Mouse (Mus musculus): Measurements from ENCODE around the gene Lypd6b. TPM values are rescaled to one million over a fixed set of nuclear protein-coding genes. Genes with fewer than 3 reads are reported as not detected.

Gene Lypd6b
- polyA plus RNA-seq, 1 experiment from 2014 or later, result 7.9 TPM

DNA sequence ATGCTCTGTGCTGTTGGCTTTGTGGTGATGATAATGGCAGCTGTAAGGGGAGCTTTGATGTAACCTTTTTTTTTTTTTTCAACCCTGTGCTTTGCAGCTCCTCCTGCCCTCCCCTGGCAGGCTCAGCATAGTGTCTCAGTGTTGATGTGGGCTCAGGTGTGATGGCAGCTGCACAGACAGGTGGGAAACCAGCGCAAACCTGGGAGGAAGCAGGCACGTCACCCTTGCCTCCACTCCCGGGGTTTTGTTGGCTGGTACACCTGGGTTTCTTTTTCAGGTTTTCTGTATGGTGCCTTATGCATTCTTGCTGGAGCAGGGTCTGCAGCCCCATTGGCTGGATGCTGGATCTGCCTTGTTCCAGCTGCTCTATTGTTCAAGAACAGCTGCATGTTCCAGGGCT, 29.7 kb downstream of the Lypd6b start:
- Histone ChIP-seq H3K4me1 (ENCODE audit: control insufficient read depth, insufficient read depth, low read length) (peaks cover under 1% of the 10 kb centered on the region), H3K9ac (ENCODE audit: low read depth, low read length) (no peak overlapping the region), H3K27me3 (replicated peaks; ENCODE audit: control insufficient read depth, insufficient read depth, low read length) (no peaks in the 10 kb centered on the region), H3K27ac (replicated peaks; ENCODE audit: low read depth, low read length) (no peak overlapping the region), H3K9me3 (ENCODE audit: control insufficient read depth, low read length) (no peaks in the 10 kb centered on the region), H3K4me3 (ENCODE audit: low read depth, low read length) (no peak overlapping the region), H3K36me3 (ENCODE audit: control insufficient read depth, insufficient read depth, low read length) (no peaks in the 10 kb centered on the region), H3K4me2 (ENCODE audit: low read depth, low read length) (no peak overlapping the region)
- no peak for DNase-seq (ENCODE audit: low spot score)
- WGBS, result 81% methylated on average over 3 of the region's 3 CpGs
- ATAC-seq (ENCODE audit: low read depth), result no peak; the same call in 1 of the 2 replicates

GRCm38 (mm10) chr2:49818126-49818525, 30.6 kb downstream of the Lypd6b start:
- Histone ChIP-seq H3K4me1 (ENCODE audit: control insufficient read depth, insufficient read depth, low read length) (no peaks in the 10 kb centered on the region), H3K4me2 (ENCODE audit: low read depth, low read length) (no peak overlapping the region), H3K9me3 (ENCODE audit: control insufficient read depth, low read length) (no peaks in the 10 kb centered on the region), H3K9ac (ENCODE audit: low read depth, low read length) (no peak overlapping the region), H3K36me3 (ENCODE audit: control insufficient read depth, insufficient read depth, low read length) (no peaks in the 10 kb centered on the region), H3K4me3 (ENCODE audit: low read depth, low read length) (no peak overlapping the region), H3K27ac (replicated peaks; ENCODE audit: low read depth, low read length) (no peak overlapping the region), H3K27me3 (replicated peaks; ENCODE audit: control insufficient read depth, insufficient read depth, low read length) (no peaks in the 10 kb centered on the region)
- WGBS, result 57% methylated on average over 5 of the region's 5 CpGs
- DNase-seq (ENCODE audit: low spot score), result no peak
- no peak for ATAC-seq (ENCODE audit: low read depth)

GRCm38 (mm10) chr2:49822312-49822711, 34.8 kb downstream of the Lypd6b start:
- Histone ChIP-seq H3K36me3 (ENCODE audit: control insufficient read depth, insufficient read depth, low read length) (no peaks in the 10 kb centered on the region), H3K9ac (ENCODE audit: low read depth, low read length) (no peak overlapping the region), H3K27ac (replicated peaks; ENCODE audit: low read depth, low read length) (no peak overlapping the region), H3K4me1 (ENCODE audit: control insufficient read depth, insufficient read depth, low read length) (no peaks in the 10 kb centered on the region), H3K9me3 (ENCODE audit: control insufficient read depth, low read length) (no peaks in the 10 kb centered on the region), H3K4me3 (ENCODE audit: low read depth, low read length) (no peak overlapping the region), H3K27me3 (replicated peaks; ENCODE audit: control insufficient read depth, insufficient read depth, low read length) (no peaks in the 10 kb centered on the region), H3K4me2 (ENCODE audit: low read depth, low read length) (no peak overlapping the region)
- WGBS, result 76% methylated on average over 1 of the region's 1 CpGs
- no peak for DNase-seq (ENCODE audit: low spot score)
- ATAC-seq (ENCODE audit: low read depth), result no peak

DNA sequence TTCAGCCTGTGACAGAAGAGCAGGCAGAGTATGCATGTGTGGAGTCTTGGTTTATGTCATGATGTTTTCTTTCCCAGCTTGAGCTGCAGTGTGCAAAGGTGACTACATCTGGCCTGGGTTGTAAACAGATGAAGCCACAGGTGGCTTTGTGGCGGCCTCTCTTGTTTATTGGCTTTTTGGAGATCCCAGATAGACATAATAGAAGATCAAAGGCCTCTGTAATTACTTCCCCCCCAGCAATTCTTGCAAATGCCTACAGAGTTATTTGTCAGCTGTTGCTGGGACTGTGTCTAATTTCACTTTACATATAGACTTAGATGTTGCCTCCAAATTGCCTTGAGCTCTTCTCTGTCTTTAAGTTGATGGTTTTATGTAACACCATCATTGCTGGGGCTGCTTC, 38.1 kb downstream of the Lypd6b start:
- Histone ChIP-seq H3K4me2 (ENCODE audit: low read depth, low read length) (no peak overlapping the region), H3K9me3 (ENCODE audit: control insufficient read depth, low read length) (no peaks in the 10 kb centered on the region), H3K9ac (ENCODE audit: low read depth, low read length) (no peak overlapping the region), H3K27ac (replicated peaks; ENCODE audit: low read depth, low read length) (no peak overlapping the region), H3K36me3 (ENCODE audit: control insufficient read depth, insufficient read depth, low read length) (no peaks in the 10 kb centered on the region), H3K4me1 (ENCODE audit: control insufficient read depth, insufficient read depth, low read length) (no peaks in the 10 kb centered on the region), H3K4me3 (ENCODE audit: low read depth, low read length) (no peak overlapping the region), H3K27me3 (replicated peaks; ENCODE audit: control insufficient read depth, insufficient read depth, low read length) (no peaks in the 10 kb centered on the region)
- no peak for ATAC-seq (ENCODE audit: low read depth)
- peak; percentile 65 for DNase-seq (ENCODE audit: low spot score)
- WGBS, result 25% methylated on average over 1 of the region's 1 CpGs

- Histone ChIP-seq H3K9ac (ENCODE audit: low read depth, low read length) (no peak overlapping the region), H3K9me3 (ENCODE audit: control insufficient read depth, low read length) (no peaks in the 10 kb centered on the region), H3K4me2 (ENCODE audit: low read depth, low read length) (no peak overlapping the region), H3K4me3 (ENCODE audit: low read depth, low read length) (no peak overlapping the region), H3K4me1 (ENCODE audit: control insufficient read depth, insufficient read depth, low read length) (no peaks in the 10 kb centered on the region), H3K27ac (replicated peaks; ENCODE audit: low read depth, low read length) (no peak overlapping the region), H3K36me3 (ENCODE audit: control insufficient read depth, insufficient read depth, low read length) (no peaks in the 10 kb centered on the region), H3K27me3 (replicated peaks; ENCODE audit: control insufficient read depth, insufficient read depth, low read length) (no peaks in the 10 kb centered on the region)
- DNase-seq (ENCODE audit: low spot score) (no peak), ATAC-seq (ENCODE audit: low read depth) (no peak)
- WGBS, result 44% methylated on average over 4 of the region's 4 CpGs
Observed at GRCm38 (mm10) chr2:49827756-49828155, 40.3 kb downstream of the Lypd6b start.

DNA sequence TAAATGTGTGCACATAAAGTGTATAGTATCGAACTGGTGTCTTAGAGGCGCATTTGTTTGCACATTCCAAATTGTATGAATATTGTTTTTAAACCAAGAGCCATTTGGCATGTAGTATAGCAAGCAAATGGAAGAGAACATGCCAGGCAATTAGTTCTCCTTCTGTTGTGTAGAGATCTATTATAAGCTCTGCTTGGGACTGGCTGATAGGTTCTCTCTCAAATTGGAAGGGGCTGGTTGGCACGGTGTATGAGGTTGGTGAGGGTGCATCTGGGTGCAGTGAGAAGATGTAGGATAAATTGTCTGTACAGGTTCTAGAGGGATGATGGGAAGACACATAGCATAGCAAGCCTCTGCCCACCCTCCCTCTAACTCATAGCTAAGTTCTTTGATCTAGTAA, 42.9 kb downstream of the Lypd6b start:
- Histone ChIP-seq H3K4me3 (ENCODE audit: low read depth, low read length) (no peak overlapping the region), H3K27me3 (replicated peaks; ENCODE audit: control insufficient read depth, insufficient read depth, low read length) (no peaks in the 10 kb centered on the region), H3K4me1 (ENCODE audit: control insufficient read depth, insufficient read depth, low read length) (no peaks in the 10 kb centered on the region), H3K4me2 (ENCODE audit: low read depth, low read length) (no peak overlapping the region), H3K36me3 (ENCODE audit: control insufficient read depth, insufficient read depth, low read length) (no peaks in the 10 kb centered on the region), H3K27ac (replicated peaks; ENCODE audit: low read depth, low read length) (no peak overlapping the region), H3K9me3 (ENCODE audit: control insufficient read depth, low read length) (no peaks in the 10 kb centered on the region), H3K9ac (ENCODE audit: low read depth, low read length) (no peak overlapping the region)
- DNase-seq (ENCODE audit: low spot score), result no peak
- 92% methylated on average over 3 of the region's 3 CpGs for WGBS
- ATAC-seq (ENCODE audit: low read depth), result no peak

- Histone ChIP-seq H3K36me3 (ENCODE audit: control insufficient read depth, insufficient read depth, low read length) (no peaks in the 10 kb centered on the region), H3K4me1 (ENCODE audit: control insufficient read depth, insufficient read depth, low read length) (no peaks in the 10 kb centered on the region), H3K27ac (replicated peaks; ENCODE audit: low read depth, low read length) (no peak overlapping the region), H3K27me3 (replicated peaks; ENCODE audit: control insufficient read depth, insufficient read depth, low read length) (no peaks in the 10 kb centered on the region), H3K9ac (ENCODE audit: low read depth, low read length) (no peak overlapping the region), H3K4me3 (ENCODE audit: low read depth, low read length) (no peak overlapping the region), H3K4me2 (ENCODE audit: low read depth, low read length) (no peak overlapping the region), H3K9me3 (ENCODE audit: control insufficient read depth, low read length) (no peaks in the 10 kb centered on the region)
- no peak for ATAC-seq (ENCODE audit: low read depth)
- peak; percentile 28 for DNase-seq (ENCODE audit: low spot score)
- WGBS, result 76% methylated on average over 9 of the region's 9 CpGs
Observed at GRCm38 (mm10) chr2:49832277-49832803, 44.9 kb downstream of the Lypd6b start.

- Histone ChIP-seq H3K27me3 (replicated peaks; ENCODE audit: control insufficient read depth, insufficient read depth, low read length) (no peaks in the 10 kb centered on the region), H3K4me1 (ENCODE audit: control insufficient read depth, insufficient read depth, low read length) (0 out of 2 replicates have a peak, but pooled peaks cover 7% of the 10 kb centered on the region), H3K27ac (replicated peaks; ENCODE audit: low read depth, low read length) (no peak overlapping the region), H3K4me2 (ENCODE audit: low read depth, low read length) (no peak overlapping the region), H3K4me3 (ENCODE audit: low read depth, low read length) (no peak overlapping the region), H3K36me3 (ENCODE audit: control insufficient read depth, insufficient read depth, low read length) (no peaks in the 10 kb centered on the region), H3K9ac (ENCODE audit: low read depth, low read length) (no peak overlapping the region), H3K9me3 (ENCODE audit: control insufficient read depth, low read length) (no peaks in the 10 kb centered on the region)
- no peak for ATAC-seq (ENCODE audit: low read depth)
- 50% methylated on average over 12 of the region's 12 CpGs for whole genome bisulfite sequencing
- peak; percentile 31 for DNase-seq (ENCODE audit: low spot score)
Observed at GRCm38 (mm10) chr2:49837454-49838059, 50.1 kb downstream of the Lypd6b start.

- Histone ChIP-seq H3K9ac (ENCODE audit: low read depth, low read length) (no peak overlapping the region; the same call in 1 of the 2 replicates), H3K4me1 (ENCODE audit: control insufficient read depth, insufficient read depth, low read length) (0 out of 2 replicates have a peak, but pooled peaks cover 7% of the 10 kb centered on the region), H3K9me3 (ENCODE audit: control insufficient read depth, low read length) (no peaks in the 10 kb centered on the region), H3K36me3 (ENCODE audit: control insufficient read depth, insufficient read depth, low read length) (no peaks in the 10 kb centered on the region), H3K27me3 (replicated peaks; ENCODE audit: control insufficient read depth, insufficient read depth, low read length) (no peaks in the 10 kb centered on the region), H3K27ac (replicated peaks; ENCODE audit: low read depth, low read length) (no peak overlapping the region), H3K4me2 (ENCODE audit: low read depth, low read length) (peak overlapping the region; percentile 13; the same call in 1 of the 2 replicates), H3K4me3 (ENCODE audit: low read depth, low read length) (no peak overlapping the region)
- peak; percentile 80 for DNase-seq (ENCODE audit: low spot score)
- WGBS, result 29% methylated on average over 7 of the region's 7 CpGs
- peak; percentile 47; the same call in 1 of the 2 replicates for ATAC-seq (ENCODE audit: low read depth)
Observed at GRCm38 (mm10) chr2:49838611-49839010, 51.1 kb downstream of the Lypd6b start.
